Mouse (Mus musculus): ENCODE measurements around the gene Wnt7a. TPM values are rescaled to one million over a fixed set of nuclear protein-coding genes. Genes with fewer than 3 reads are reported as not detected.

Gene Wnt7a
- polyA plus RNA-seq, 1 experiment from 2014 or later, result 22.7 TPM

- Histone ChIP-seq H3K9me3 (ENCODE audit: control insufficient read depth, low read length) (no peaks in the 10 kb centered on the region), H3K4me2 (ENCODE audit: low read length) (no peak overlapping the region), H3K9ac (replicated peaks; ENCODE audit: low read depth, low read length) (no peak overlapping the region), H3K27me3 (replicated peaks; ENCODE audit: control insufficient read depth, insufficient read depth, low read length) (no peaks in the 10 kb centered on the region), H3K27ac (ENCODE audit: low read length) (no peak overlapping the region), H3K36me3 (ENCODE audit: control insufficient read depth, insufficient read depth) (no peaks in the 10 kb centered on the region), H3K4me1 (replicated peaks; ENCODE audit: control insufficient read depth, insufficient read depth, low read length) (no peaks in the 10 kb centered on the region), H3K4me3 (replicated peaks; ENCODE audit: low read length) (no peak overlapping the region)
- no peak for ATAC-seq
- WGBS, result 73% methylated on average over 4 of the region's 4 CpGs
Observed at GRCm38 (mm10) chr6:91421629-91422028, 10.5 kb upstream of the Wnt7a start.

- H3K36me3 ChIP-seq (ENCODE audit: control insufficient read depth, insufficient read depth), result no peaks in the 10 kb centered on the region
- no peaks in the 10 kb centered on the region for H3K9me3 ChIP-seq (ENCODE audit: control insufficient read depth, low read length)
- 91% methylated on average over 5 of the region's 5 CpGs for WGBS
- H3K27ac ChIP-seq (ENCODE audit: low read length), result no peak overlapping the region
- no peak for ATAC-seq
- H3K27me3 ChIP-seq (replicated peaks; ENCODE audit: control insufficient read depth, insufficient read depth, low read length), result no peaks in the 10 kb centered on the region
- no peak overlapping the region for H3K4me3 ChIP-seq (replicated peaks; ENCODE audit: low read length)
- no peak overlapping the region for H3K4me2 ChIP-seq (ENCODE audit: low read length)
- H3K9ac ChIP-seq (replicated peaks; ENCODE audit: low read depth, low read length), result no peak overlapping the region
- no peaks in the 10 kb centered on the region for H3K4me1 ChIP-seq (replicated peaks; ENCODE audit: control insufficient read depth, insufficient read depth, low read length)
Observed at GRCm38 (mm10) chr6:91417291-91417845, 6.2 kb upstream of the Wnt7a start.

- H3K4me3 ChIP-seq (replicated peaks; ENCODE audit: low read length), result no peak overlapping the region
- H3K36me3 ChIP-seq (ENCODE audit: control insufficient read depth, insufficient read depth), result no peaks in the 10 kb centered on the region
- 0 out of 2 replicates have a peak, but pooled peaks cover 2% of the 10 kb centered on the region for H3K4me1 ChIP-seq (replicated peaks; ENCODE audit: control insufficient read depth, insufficient read depth, low read length)
- H3K4me2 ChIP-seq (ENCODE audit: low read length), result no peak overlapping the region
- no peaks in the 10 kb centered on the region for H3K27me3 ChIP-seq (replicated peaks; ENCODE audit: control insufficient read depth, insufficient read depth, low read length)
- H3K27ac ChIP-seq (ENCODE audit: low read length), result no peak overlapping the region
- H3K9me3 ChIP-seq (ENCODE audit: control insufficient read depth, low read length), result no peaks in the 10 kb centered on the region
- no peak overlapping the region for H3K9ac ChIP-seq (replicated peaks; ENCODE audit: low read depth, low read length)
- WGBS, result 81% methylated on average over 4 of the region's 4 CpGs
- ATAC-seq, result no peak
Observed at GRCm38 (mm10) chr6:91416146-91416545, 5.0 kb upstream of the Wnt7a start.

GRCm38 (mm10) chr6:91414890-91415289, 3.7 kb upstream of the Wnt7a start:
- Histone ChIP-seq H3K4me1 (replicated peaks; ENCODE audit: control insufficient read depth, insufficient read depth, low read length) (peaks cover 11% of the 10 kb centered on the region), H3K36me3 (ENCODE audit: control insufficient read depth, insufficient read depth) (no peaks in the 10 kb centered on the region), H3K9ac (replicated peaks; ENCODE audit: low read depth, low read length) (no peak overlapping the region), H3K4me2 (ENCODE audit: low read length) (no peak overlapping the region), H3K4me3 (replicated peaks; ENCODE audit: low read length) (no peak overlapping the region), H3K27me3 (replicated peaks; ENCODE audit: control insufficient read depth, insufficient read depth, low read length) (no peaks in the 10 kb centered on the region), H3K9me3 (ENCODE audit: control insufficient read depth, low read length) (no peaks in the 10 kb centered on the region), H3K27ac (ENCODE audit: low read length) (no peak overlapping the region)
- no peak; the same call in 1 of the 2 replicates for ATAC-seq
- 0% methylated on average over 4 of the region's 4 CpGs for WGBS

GRCm38 (mm10) chr6:91411369-91411981, 312 bp upstream of the Wnt7a start:
- H3K9me3 ChIP-seq (ENCODE audit: control insufficient read depth, low read length), result no peaks in the 10 kb centered on the region

GRCm38 (mm10) chr6:91410168-91410780, 889 bp downstream of the Wnt7a start:
- 0% methylated on average over 26 of the region's 26 CpGs for WGBS
- Histone ChIP-seq H3K36me3 (ENCODE audit: control insufficient read depth, insufficient read depth) (0 out of 2 replicates have a peak, but pooled peaks cover 2% of the 10 kb centered on the region), H3K27me3 (replicated peaks; ENCODE audit: control insufficient read depth, insufficient read depth, low read length) (no peaks in the 10 kb centered on the region), H3K4me1 (replicated peaks; ENCODE audit: control insufficient read depth, insufficient read depth, low read length) (peaks cover 24% of the 10 kb centered on the region), H3K4me3 (replicated peaks; ENCODE audit: low read length) (peak overlapping the region; percentile 75), H3K4me2 (ENCODE audit: low read length) (peak overlapping the region; percentile 66), H3K9ac (replicated peaks; ENCODE audit: low read depth, low read length) (peak overlapping the region; percentile 84), H3K27ac (ENCODE audit: low read length) (peak overlapping the region; percentile 80), H3K9me3 (ENCODE audit: control insufficient read depth, low read length) (no peaks in the 10 kb centered on the region)
- peak; percentile 41 for ATAC-seq

More at GRCm38 (mm10) chr6:91411369-91411981, 312 bp upstream of the Wnt7a start:
- 0 out of 2 replicates have a peak, but pooled peaks cover 1% of the 10 kb centered on the region for H3K36me3 ChIP-seq (ENCODE audit: control insufficient read depth, insufficient read depth)
- H3K4me2 ChIP-seq (ENCODE audit: low read length), result peak overlapping the region; percentile 66
- under 1% methylated on average over 33 of the region's 47 CpGs for WGBS
- H3K4me3 ChIP-seq (replicated peaks; ENCODE audit: low read length), result peak overlapping the region; percentile 75
- peak overlapping the region; percentile 84 for H3K9ac ChIP-seq (replicated peaks; ENCODE audit: low read depth, low read length)
- no peaks in the 10 kb centered on the region for H3K27me3 ChIP-seq (replicated peaks; ENCODE audit: control insufficient read depth, insufficient read depth, low read length)
- H3K4me1 ChIP-seq (replicated peaks; ENCODE audit: control insufficient read depth, insufficient read depth, low read length), result peaks cover 24% of the 10 kb centered on the region
- peak; percentile 58 for ATAC-seq
- H3K27ac ChIP-seq (ENCODE audit: low read length), result peak overlapping the region; percentile 80

- H3K27me3 ChIP-seq (replicated peaks; ENCODE audit: control insufficient read depth, insufficient read depth, low read length), result no peaks in the 10 kb centered on the region
- WGBS, result under 1% methylated on average over 34 of the region's 34 CpGs
- peak overlapping the region; percentile 34 for H3K27ac ChIP-seq (ENCODE audit: low read length)
- H3K9me3 ChIP-seq (ENCODE audit: control insufficient read depth, low read length), result no peaks in the 10 kb centered on the region
- H3K4me3 ChIP-seq (replicated peaks; ENCODE audit: low read length), result peak overlapping the region; percentile 75
- H3K36me3 ChIP-seq (ENCODE audit: control insufficient read depth, insufficient read depth), result 0 out of 2 replicates have a peak, but pooled peaks cover 2% of the 10 kb centered on the region
- H3K4me1 ChIP-seq (replicated peaks; ENCODE audit: control insufficient read depth, insufficient read depth, low read length), result peaks cover 24% of the 10 kb centered on the region
- peak overlapping the region; percentile 84 for H3K9ac ChIP-seq (replicated peaks; ENCODE audit: low read depth, low read length)
- 0 out of 2 replicates have a peak, but pooled peaks have one; percentile 6 for ATAC-seq
- peak overlapping the region; percentile 66 for H3K4me2 ChIP-seq (ENCODE audit: low read length)
Observed at GRCm38 (mm10) chr6:91409448-91410167, 1.6 kb downstream of the Wnt7a start.

- Histone ChIP-seq H3K9ac (replicated peaks; ENCODE audit: low read depth, low read length) (no peak overlapping the region), H3K4me1 (replicated peaks; ENCODE audit: control insufficient read depth, insufficient read depth, low read length) (peaks cover 24% of the 10 kb centered on the region), H3K36me3 (ENCODE audit: control insufficient read depth, insufficient read depth) (0 out of 2 replicates have a peak, but pooled peaks cover 2% of the 10 kb centered on the region), H3K4me2 (ENCODE audit: low read length) (peak overlapping the region; percentile 66), H3K27ac (ENCODE audit: low read length) (no peak overlapping the region), H3K9me3 (ENCODE audit: control insufficient read depth, low read length) (no peaks in the 10 kb centered on the region), H3K4me3 (replicated peaks; ENCODE audit: low read length) (peak overlapping the region; percentile 75), H3K27me3 (replicated peaks; ENCODE audit: control insufficient read depth, insufficient read depth, low read length) (no peaks in the 10 kb centered on the region)
- ATAC-seq, result no peak
- 68% methylated on average over 13 of the region's 13 CpGs for WGBS
Observed at GRCm38 (mm10) chr6:91408616-91409015, 2.5 kb downstream of the Wnt7a start.

- Histone ChIP-seq H3K4me3 (replicated peaks; ENCODE audit: low read length) (no peak overlapping the region), H3K27me3 (replicated peaks; ENCODE audit: control insufficient read depth, insufficient read depth, low read length) (no peaks in the 10 kb centered on the region), H3K9me3 (ENCODE audit: control insufficient read depth, low read length) (no peaks in the 10 kb centered on the region), H3K9ac (replicated peaks; ENCODE audit: low read depth, low read length) (no peak overlapping the region), H3K27ac (ENCODE audit: low read length) (peak overlapping the region; percentile 45; the same call in 1 of the 2 replicates), H3K4me2 (ENCODE audit: low read length) (no peak overlapping the region), H3K4me1 (replicated peaks; ENCODE audit: control insufficient read depth, insufficient read depth, low read length) (peaks cover 22% of the 10 kb centered on the region), H3K36me3 (ENCODE audit: control insufficient read depth, insufficient read depth) (peaks cover 5% of the 10 kb centered on the region; the same call in 1 of the 2 replicates)
- ATAC-seq, result peak; percentile 45
- WGBS, result 11% methylated on average over 5 of the region's 5 CpGs
Observed at GRCm38 (mm10) chr6:91401591-91401990, 9.6 kb downstream of the Wnt7a start.
